Mouse (Mus musculus) lung, embryonic 14.5 days (tissue): ENCODE results near the gene Clstn2. TPM values are rescaled to one million over a fixed set of nuclear protein-coding genes. Genes with fewer than 3 reads are reported as not detected.

Experiments used
- ATAC-seq: fragments of 200-750 bp; cut with Nextera tagmentation; 2 replicates; pipeline ENCODE4 v1.8.0; 2017; ENCODE audit warnings: mild to moderate bottlenecking, moderate TSS enrichment, moderate library complexity; ENCODE audit not compliant: insufficient read depth
- DNase-seq: peaks from one replicate; pipeline ENCODE4 v3.0.0-alpha.2; 2015
- H3K27ac ChIP-seq: fragments of 300-500 bp; sonication (generic); 2 replicates; pipeline ENCODE4 v1.5.1; 2014; ENCODE audit warnings: low read depth, mild to moderate bottlenecking, moderate library complexity
- H3K27me3 ChIP-seq: fragments of 300-500 bp; sonication (generic); 2 replicates; pipeline ENCODE4 v1.6.1; 2014; ENCODE audit warnings: low read length, control low read depth; ENCODE audit not compliant: insufficient read depth
- H3K36me3 ChIP-seq: fragments of 300-500 bp; sonication (generic); 2 replicates; pipeline ENCODE4 v1.6.1; 2014; ENCODE audit warnings: control low read depth; ENCODE audit not compliant: insufficient read depth
- H3K4me1 ChIP-seq: fragments of 300-500 bp; sonication (generic); 2 replicates; pipeline ENCODE4 v1.6.1; 2014; ENCODE audit warnings: antibody characterized with exemption, control low read depth; ENCODE audit not compliant: insufficient read depth
- H3K4me2 ChIP-seq: fragments of 300-500 bp; sonication (generic); 2 replicates; pipeline ENCODE4 v1.6.1; 2014; ENCODE audit warnings: mild to moderate bottlenecking
- H3K4me3 ChIP-seq: fragments of 300-500 bp; sonication (generic); 2 replicates; pipeline ENCODE4 v1.5.1; 2014; ENCODE audit warnings: low read depth, low read length
- H3K9ac ChIP-seq: fragments of 300-500 bp; sonication (generic); 2 replicates; pipeline ENCODE4 v1.6.1; 2014
- H3K9me3 ChIP-seq: fragments of 300-500 bp; sonication (generic); 2 replicates; pipeline ENCODE4 v1.6.1; 2016; ENCODE audit warnings: low read depth, low read length, control low read depth
- CTCF ChIP-seq: IDR thresholded peaks from 2 replicates; pipeline ENCODE4 v1.5.1; 2016; ENCODE audit warnings: antibody characterized with exemption, low read depth
- WGBS: fragments of 180-500 bp; shearing (Covaris S2); extraction: QIAGEN DNeasy Blood & Tissue Kit; methylation state at CpG from one replicate; pipeline ENCODE4 v1.1.7; 2014; 5-methylcytosine and 5-hydroxymethylcytosine counted together
- polyA plus RNA-seq: library from polyadenylated mRNA; unstranded; fragments of >200 nt; fragmentation: Nextera tagmentation; extraction: Ambion mirVana; gene quantifications from 2 replicates; pipeline ENCODE4 v1.2.1, GENCODE M21; 2014

Clstn2 gene
- polyA plus RNA-seq, 1 experiment from 2014 or later, result 2.0 TPM

DNA sequence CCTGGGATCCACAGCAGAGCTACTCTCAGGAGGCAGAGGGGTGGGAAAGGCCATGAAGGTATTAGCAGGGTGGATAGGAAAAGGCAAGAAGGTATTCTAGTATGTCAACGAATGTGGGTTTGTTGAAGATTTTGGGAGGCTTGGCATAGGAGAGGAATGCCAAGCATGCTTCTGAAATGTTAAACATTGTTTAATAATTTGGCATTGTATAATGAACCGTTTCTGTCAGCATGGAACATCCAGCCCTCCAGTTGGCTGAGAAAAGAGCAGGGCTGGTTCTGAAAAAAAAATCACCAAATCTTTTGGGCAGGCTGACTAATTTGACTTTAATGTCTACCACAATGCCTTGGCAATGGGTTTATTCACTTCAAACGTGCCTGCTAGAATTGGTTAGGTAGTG is 355.9 kb downstream of the Clstn2 start:
- no peak for TF ChIP-seq CTCF
- Histone ChIP-seq H3K27me3 (no peaks in the 10 kb centered on the region), H3K4me1 (no peaks in the 10 kb centered on the region), H3K4me3 (no peak overlapping the region), H3K27ac (no peak overlapping the region), H3K9ac (no peak overlapping the region), H3K9me3 (no peaks in the 10 kb centered on the region), H3K4me2 (no peak overlapping the region), H3K36me3 (no peaks in the 10 kb centered on the region)
- ATAC-seq (no peak), DNase-seq (no peak)
- WGBS, result 41% methylated on average over 3 of the region's 3 CpGs

DNA sequence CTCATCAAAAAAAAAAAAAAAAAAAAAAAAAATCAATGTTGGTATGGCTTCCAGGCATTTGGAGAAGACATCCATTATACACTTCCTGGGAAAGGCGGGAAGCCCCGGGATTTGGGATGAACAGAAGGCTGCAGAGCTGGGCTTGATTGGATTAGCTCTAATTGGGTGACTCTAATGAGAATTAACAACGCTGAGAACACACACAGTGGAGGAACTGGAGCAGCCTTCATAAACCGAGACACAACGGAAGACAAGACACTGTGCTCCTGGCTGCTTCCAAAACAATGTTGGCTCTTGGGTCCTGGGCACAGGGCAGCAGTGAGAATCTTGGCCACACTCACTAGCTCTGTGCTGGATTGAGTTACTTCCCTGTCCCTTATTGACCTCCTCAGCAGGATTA is 360.3 kb downstream of the Clstn2 start:
- TF ChIP-seq CTCF, result no peak
- DNase-seq (no peak), ATAC-seq (no peak)
- H3K9ac ChIP-seq, result no peak overlapping the region
- no peaks in the 10 kb centered on the region for H3K36me3 ChIP-seq
- H3K9me3 ChIP-seq, result no peaks in the 10 kb centered on the region
- H3K27me3 ChIP-seq, result no peaks in the 10 kb centered on the region
- 56% methylated on average over 5 of the region's 5 CpGs for WGBS
- no peak overlapping the region for H3K4me3 ChIP-seq
- H3K4me2 ChIP-seq, result no peak overlapping the region
- H3K27ac ChIP-seq, result no peak overlapping the region
- no peaks in the 10 kb centered on the region for H3K4me1 ChIP-seq

DNA sequence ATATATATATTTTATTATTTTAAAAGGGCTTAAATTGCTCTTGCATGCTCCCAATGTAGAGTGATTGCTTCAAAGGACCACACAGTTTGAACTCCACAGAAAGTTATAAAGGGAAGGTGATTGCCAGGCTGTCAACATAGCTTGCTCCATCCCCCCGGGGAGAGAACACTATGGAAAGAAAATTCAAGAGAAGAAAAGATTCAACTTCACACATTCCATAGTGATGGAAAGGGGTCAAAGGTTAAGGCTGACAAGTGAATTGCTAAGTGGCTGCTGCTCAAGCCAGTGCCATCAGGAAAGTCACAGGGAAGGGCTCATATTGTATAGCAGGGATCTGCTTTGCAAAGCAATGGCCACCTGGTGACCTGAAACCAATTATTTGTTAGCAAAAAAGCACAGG is 360.8 kb downstream of the Clstn2 start:
- no peak for TF ChIP-seq CTCF
- Histone ChIP-seq H3K9me3 (no peaks in the 10 kb centered on the region), H3K4me1 (no peaks in the 10 kb centered on the region), H3K27me3 (no peaks in the 10 kb centered on the region), H3K4me3 (no peak overlapping the region), H3K4me2 (no peak overlapping the region), H3K27ac (no peak overlapping the region), H3K36me3 (no peaks in the 10 kb centered on the region), H3K9ac (no peak overlapping the region)
- WGBS, result 3% methylated on average over 1 of the region's 1 CpGs
- no peak for ATAC-seq
- DNase-seq, result no peak

DNA sequence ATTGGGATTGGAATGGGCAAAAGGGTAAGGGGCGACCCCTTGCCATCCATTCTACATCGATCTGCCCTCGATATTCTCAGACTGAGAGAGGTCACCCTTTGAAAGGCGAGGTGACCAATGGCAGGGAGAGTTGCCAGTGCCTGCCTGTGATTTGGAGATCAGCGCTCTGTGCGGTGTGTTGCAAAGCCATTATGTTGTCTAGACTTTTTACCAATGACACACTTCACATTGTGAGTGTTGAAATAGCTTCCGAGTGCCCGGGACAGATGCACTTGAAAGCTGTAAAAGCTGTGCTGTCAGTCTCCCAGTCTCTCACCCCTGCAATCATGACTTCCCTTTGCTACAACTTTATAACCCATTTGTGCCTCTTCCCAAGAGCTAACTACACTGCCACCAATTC is 362.3 kb downstream of the Clstn2 start:
- H3K4me2 ChIP-seq, result no peak overlapping the region
- ATAC-seq, result no peak
- no peaks in the 10 kb centered on the region for H3K36me3 ChIP-seq
- no peaks in the 10 kb centered on the region for H3K27me3 ChIP-seq
- no peaks in the 10 kb centered on the region for H3K4me1 ChIP-seq
- TF ChIP-seq CTCF, result no peak
- H3K9ac ChIP-seq, result no peak overlapping the region
- no peak for DNase-seq
- H3K9me3 ChIP-seq, result no peaks in the 10 kb centered on the region
- H3K4me3 ChIP-seq, result no peak overlapping the region
- H3K27ac ChIP-seq, result no peak overlapping the region
- 79% methylated on average over 8 of the region's 8 CpGs for WGBS

DNA sequence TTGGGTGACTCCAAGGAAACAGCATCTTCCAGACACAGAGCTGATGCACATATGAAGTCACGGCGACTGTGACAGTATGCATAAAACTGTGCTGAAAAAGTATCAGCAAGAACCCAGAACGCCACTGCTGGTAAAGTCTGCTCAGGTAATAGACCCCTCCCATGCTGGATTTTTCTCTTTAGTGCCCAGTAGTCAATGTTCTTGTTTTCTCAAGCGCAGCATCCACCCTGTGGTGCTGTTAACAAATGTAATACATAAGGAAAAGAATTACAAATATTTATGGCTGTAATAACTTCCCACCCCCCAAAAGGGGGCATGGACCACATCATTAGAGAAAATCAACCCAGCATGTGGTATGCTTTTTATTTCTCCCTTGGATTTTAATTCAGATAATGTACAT is 372.0 kb downstream of the Clstn2 start:
- no peak overlapping the region for H3K9ac ChIP-seq
- H3K27me3 ChIP-seq, result no peaks in the 10 kb centered on the region
- no peak overlapping the region for H3K4me2 ChIP-seq
- H3K9me3 ChIP-seq, result no peaks in the 10 kb centered on the region
- DNase-seq, result no peak
- no peak for TF ChIP-seq CTCF
- H3K4me3 ChIP-seq, result no peak overlapping the region
- H3K36me3 ChIP-seq, result no peaks in the 10 kb centered on the region
- H3K4me1 ChIP-seq, result no peaks in the 10 kb centered on the region
- no peak overlapping the region for H3K27ac ChIP-seq
- no peak for ATAC-seq
- 84% methylated on average over 4 of the region's 4 CpGs for WGBS

DNA sequence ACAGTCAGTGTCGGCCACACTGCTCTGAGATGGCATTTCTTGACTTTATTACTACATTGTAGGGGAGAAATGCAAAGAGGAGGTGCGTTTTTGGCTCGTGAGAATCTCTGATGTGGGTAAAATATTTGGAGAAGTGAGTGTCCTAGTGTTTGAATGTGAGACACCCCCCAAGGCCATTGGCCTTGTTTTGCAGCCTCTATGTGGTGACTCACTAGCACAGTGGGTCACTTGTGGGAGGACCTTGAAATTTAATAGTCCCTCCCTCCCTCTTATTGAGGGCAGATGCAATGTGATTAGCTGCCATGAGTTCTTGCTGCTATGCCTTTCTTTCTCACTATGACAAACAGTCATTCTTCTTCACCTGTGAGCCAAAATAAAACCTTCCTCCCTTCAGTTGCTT is 374.2 kb downstream of the Clstn2 start:
- H3K9ac ChIP-seq, result no peak overlapping the region
- no peak for TF ChIP-seq CTCF
- WGBS, result 75% methylated on average over 3 of the region's 3 CpGs
- no peaks in the 10 kb centered on the region for H3K27me3 ChIP-seq
- H3K9me3 ChIP-seq, result no peaks in the 10 kb centered on the region
- DNase-seq (no peak), ATAC-seq (no peak)
- no peak overlapping the region for H3K4me2 ChIP-seq
- H3K27ac ChIP-seq, result no peak overlapping the region
- H3K4me1 ChIP-seq, result no peaks in the 10 kb centered on the region
- H3K4me3 ChIP-seq, result no peak overlapping the region
- H3K36me3 ChIP-seq, result no peaks in the 10 kb centered on the region

DNA sequence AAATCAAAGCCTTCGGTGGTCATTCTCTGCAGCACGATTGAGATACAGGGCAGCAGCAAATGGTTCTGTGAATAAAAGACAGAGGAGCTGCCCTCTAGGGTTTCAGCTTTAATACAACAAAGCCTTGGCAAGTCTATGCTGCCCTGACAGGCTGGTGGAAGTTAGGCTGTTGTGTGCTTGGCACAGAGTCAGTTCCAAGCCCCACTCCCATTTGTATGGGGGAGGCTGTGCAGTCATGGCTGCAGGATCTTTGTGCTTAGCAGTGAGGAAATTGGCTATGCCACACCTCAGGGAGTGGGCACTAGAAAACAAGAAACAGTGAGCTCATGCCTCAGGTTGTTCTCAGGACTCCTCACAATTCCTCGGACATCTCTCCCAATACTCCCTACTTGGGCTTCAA is 384.6 kb downstream of the Clstn2 start:
- Histone ChIP-seq H3K4me3 (no peak overlapping the region), H3K27ac (no peak overlapping the region), H3K4me2 (no peak overlapping the region), H3K27me3 (no peaks in the 10 kb centered on the region), H3K36me3 (no peaks in the 10 kb centered on the region), H3K9me3 (no peaks in the 10 kb centered on the region), H3K4me1 (no peaks in the 10 kb centered on the region), H3K9ac (no peak overlapping the region)
- ATAC-seq (no peak), DNase-seq (no peak)
- 85% methylated on average over 3 of the region's 3 CpGs for WGBS
- TF ChIP-seq CTCF, result no peak

DNA sequence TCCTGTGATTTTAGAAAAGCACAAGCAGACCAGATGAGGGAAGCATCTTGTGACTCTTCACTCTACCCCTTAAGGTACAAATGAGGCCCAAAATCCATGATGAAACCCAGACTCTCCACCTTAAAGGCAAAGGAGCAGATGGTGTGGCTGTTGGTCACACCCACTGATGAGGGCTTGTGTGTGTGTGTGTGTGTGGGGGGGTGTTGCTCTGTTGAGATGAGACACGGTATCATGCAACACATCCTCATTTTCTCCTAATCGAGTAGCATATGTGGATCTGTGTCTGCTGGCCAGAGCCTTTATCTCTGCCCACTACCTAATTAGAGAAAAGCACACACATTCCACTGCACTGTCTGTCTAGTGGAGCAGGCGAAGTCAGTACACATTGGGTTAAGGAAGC is 387.2 kb downstream of the Clstn2 start:
- Histone ChIP-seq H3K36me3 (no peaks in the 10 kb centered on the region), H3K4me1 (no peaks in the 10 kb centered on the region), H3K27ac (no peak overlapping the region), H3K4me3 (no peak overlapping the region), H3K4me2 (no peak overlapping the region), H3K9me3 (no peaks in the 10 kb centered on the region), H3K9ac (no peak overlapping the region), H3K27me3 (no peaks in the 10 kb centered on the region)
- DNase-seq (no peak), ATAC-seq (no peak)
- WGBS, result 70% methylated on average over 3 of the region's 3 CpGs
- no peak for TF ChIP-seq CTCF
